Mouse (Mus musculus) stomach, embryonic 15.5 days (tissue): ENCODE measurements at regions not wholly inside any gene's neighbourhood (a gene's known extent, or its start where the extent isn't known, plus 50 kb on each side); places are given as distances from the start of the nearest gene placed in this dataset.

Experiments
- ATAC-seq: fragments of 200-750 bp; cut with Nextera tagmentation; 2 replicates; pipeline ENCODE4 v1.8.0; 2017; ENCODE audit warnings: low read depth, moderate number of reproducible peaks, moderate TSS enrichment; ENCODE audit not compliant: insufficient read depth, low FRiP score
- H3K27ac ChIP-seq: fragments of 300-500 bp; sonication (generic); 2 replicates; pipeline ENCODE4 v1.5.1; 2015; ENCODE audit warnings: mild to moderate bottlenecking, inconsistent platforms
- H3K27me3 ChIP-seq: fragments of 300-500 bp; sonication (generic); replicated peaks from 2 replicates; pipeline ENCODE4 v1.6.1; 2015; ENCODE audit warnings: inconsistent platforms
- H3K36me3 ChIP-seq: fragments of 300-500 bp; sonication (generic); 2 replicates; pipeline ENCODE4 v1.6.1; 2015; ENCODE audit warnings: inconsistent platforms
- H3K4me1 ChIP-seq: fragments of 300-500 bp; sonication (generic); 2 replicates; pipeline ENCODE4 v1.6.1; 2015; ENCODE audit warnings: inconsistent platforms
- H3K4me2 ChIP-seq: fragments of 300-500 bp; sonication (generic); 2 replicates; pipeline ENCODE4 v1.6.1; 2015; ENCODE audit warnings: mild to moderate bottlenecking, inconsistent platforms
- H3K4me3 ChIP-seq: fragments of 300-500 bp; sonication (generic); replicated peaks from 2 replicates; pipeline ENCODE4 v1.5.1; 2015; ENCODE audit warnings: inconsistent platforms
- H3K9ac ChIP-seq: fragments of 300-500 bp; sonication (generic); 2 replicates; pipeline ENCODE4 v1.6.1; 2015; ENCODE audit warnings: inconsistent platforms
- H3K9me3 ChIP-seq: fragments of 300-500 bp; sonication (generic); 2 replicates; pipeline ENCODE4 v1.6.1; 2016; ENCODE audit warnings: inconsistent platforms
- WGBS: fragments of 180-500 bp; shearing (Covaris S2); methylation state at CpG from one replicate; pipeline ENCODE4 v1.1.7; 2015; 5-methylcytosine and 5-hydroxymethylcytosine counted together

- 62% methylated on average over 2 of the region's 2 CpGs for WGBS
- Histone ChIP-seq H3K9ac (no peak overlapping the region), H3K27ac (no peak overlapping the region), H3K4me2 (no peak overlapping the region), H3K4me1 (0 out of 2 replicates have a peak, but pooled peaks cover 3% of the 10 kb centered on the region), H3K9me3 (no peaks in the 10 kb centered on the region), H3K4me3 (no peak overlapping the region), H3K27me3 (no peaks in the 10 kb centered on the region), H3K36me3 (no peaks in the 10 kb centered on the region)
- ATAC-seq: no peak
Observed at GRCm38 (mm10) chr7:134610159-134610558, 60.3 kb upstream of the Dock1 start.

- H3K9ac ChIP-seq: no peak overlapping the region
- no peaks in the 10 kb centered on the region for H3K27me3 ChIP-seq
- H3K4me1 ChIP-seq: 0 out of 2 replicates have a peak, but pooled peaks cover 3% of the 10 kb centered on the region
- no peaks in the 10 kb centered on the region for H3K36me3 ChIP-seq
- H3K27ac ChIP-seq: no peak overlapping the region
- H3K4me2 ChIP-seq: no peak overlapping the region
- H3K9me3 ChIP-seq: no peaks in the 10 kb centered on the region
- ATAC-seq: no peak
- 45% methylated on average over 9 of the region's 9 CpGs for WGBS
- no peak overlapping the region for H3K4me3 ChIP-seq
Observed at GRCm38 (mm10) chr7:134611371-134611770, 59.1 kb upstream of the Dock1 start.

GRCm38 (mm10) chr7:134612175-134612633 lies 58.2 kb upstream of the Dock1 start:
- no peak overlapping the region for H3K27ac ChIP-seq
- H3K27me3 ChIP-seq: no peaks in the 10 kb centered on the region
- H3K4me1 ChIP-seq: 0 out of 2 replicates have a peak, but pooled peaks cover 3% of the 10 kb centered on the region
- H3K4me3 ChIP-seq: no peak overlapping the region
- H3K9ac ChIP-seq: no peak overlapping the region
- H3K36me3 ChIP-seq: no peaks in the 10 kb centered on the region
- no peak overlapping the region for H3K4me2 ChIP-seq
- H3K9me3 ChIP-seq: no peaks in the 10 kb centered on the region
- WGBS: 68% methylated on average over 4 of the region's 4 CpGs
- ATAC-seq: no peak

- no peak for ATAC-seq
- H3K27me3 ChIP-seq: no peaks in the 10 kb centered on the region
Observed at GRCm38 (mm10) chr7:134619220-134619975, 51.1 kb upstream of the Dock1 start.

GRCm38 (mm10) chr7:134620006-134620405 lies 50.4 kb upstream of the Dock1 start:
- Histone ChIP-seq H3K27me3 (no peaks in the 10 kb centered on the region), H3K9me3 (no peaks in the 10 kb centered on the region), H3K27ac (no peak overlapping the region), H3K4me1 (no peaks in the 10 kb centered on the region), H3K4me2 (no peak overlapping the region), H3K36me3 (no peaks in the 10 kb centered on the region), H3K9ac (no peak overlapping the region), H3K4me3 (no peak overlapping the region)
- ATAC-seq: no peak
- WGBS: 79% methylated on average over 5 of the region's 5 CpGs

More at GRCm38 (mm10) chr7:134619220-134619975, 51.1 kb upstream of the Dock1 start:
- Histone ChIP-seq H3K4me2 (no peak overlapping the region), H3K27ac (no peak overlapping the region), H3K9me3 (no peaks in the 10 kb centered on the region), H3K4me3 (no peak overlapping the region), H3K9ac (no peak overlapping the region), H3K36me3 (no peaks in the 10 kb centered on the region), H3K4me1 (no peaks in the 10 kb centered on the region)
- 26% methylated on average over 2 of the region's 2 CpGs for WGBS
